Mouse (Mus musculus) forebrain, embryonic 12.5 days (tissue): ENCODE data around the gene Lce3b. TPM values are rescaled to one million over a fixed set of nuclear protein-coding genes. Genes with fewer than 3 reads are reported as not detected.

ENCODE experiments used
- polyA plus RNA-seq: library from polyadenylated mRNA; unstranded; fragments of >200 nt; fragmentation: Nextera tagmentation; extraction: Ambion mirVana; gene quantifications from 2 replicates; pipeline ENCODE4 v1.2.1, GENCODE M21; 2016

Gene Lce3b
- polyA plus RNA-seq, 1 experiment from 2014 or later, result not detected

Other genes with a start within 250 kb of the Lce3b start
- gene Lce1d, start 245.8 kb upstream of the Lce3b start, polyA plus RNA-seq, result not detected in 2 replicates
- not detected in 2 replicates for gene Lce1e, start 223.9 kb upstream of the Lce3b start, polyA plus RNA-seq
- gene Lce1f, start 212.6 kb upstream of the Lce3b start, polyA plus RNA-seq, result not detected in 2 replicates
- not detected in 2 replicates for gene Gm38119, start 193.9 kb upstream of the Lce3b start, polyA plus RNA-seq
- gene Lce1g, start 180.6 kb upstream of the Lce3b start, polyA plus RNA-seq, result not detected in 2 replicates
- not detected in 2 replicates for gene Lce1h, start 167.9 kb upstream of the Lce3b start, polyA plus RNA-seq
- not detected in 2 replicates for gene Lce1i, start 154.1 kb upstream of the Lce3b start, polyA plus RNA-seq
- gene Lce1j, start 142.5 kb upstream of the Lce3b start, polyA plus RNA-seq, result not detected in 2 replicates
- not detected in 2 replicates for gene Lce1k, start 125.1 kb upstream of the Lce3b start, polyA plus RNA-seq
- gene Kprp, start 105.7 kb upstream of the Lce3b start, polyA plus RNA-seq, result not detected in 2 replicates
- gene Lce1l, start 81.7 kb upstream of the Lce3b start, polyA plus RNA-seq, result not detected in 2 replicates
- not detected in 2 replicates for gene 2310050C09Rik, start 62.8 kb upstream of the Lce3b start, polyA plus RNA-seq
- not detected in 2 replicates for gene Lce3a, start 6.7 kb upstream of the Lce3b start, polyA plus RNA-seq
- not detected in 2 replicates for gene Lce3c, start 11.5 kb downstream of the Lce3b start, polyA plus RNA-seq
- not detected in 2 replicates for gene Lce3d, start 24.4 kb downstream of the Lce3b start, polyA plus RNA-seq
- not detected in 2 replicates for gene Lce3e, start 34.1 kb downstream of the Lce3b start, polyA plus RNA-seq
- gene Lce3f, start 59.2 kb downstream of the Lce3b start, polyA plus RNA-seq, result not detected in 2 replicates
- gene Crct1, start 82.7 kb downstream of the Lce3b start, polyA plus RNA-seq, result not detected in 2 replicates
- gene Lce1m, start 86.1 kb downstream of the Lce3b start, polyA plus RNA-seq, result not detected in 2 replicates
- gene Gm4858, start 135.8 kb downstream of the Lce3b start, polyA plus RNA-seq, result not detected in 2 replicates
- gene Crnn, start 211.8 kb downstream of the Lce3b start, polyA plus RNA-seq, result not detected in 2 replicates